In genomic region chr7:28375176-28375921, GRCm38 (mm10) we compare ENCODE assay signal across 8 mouse cellular contexts. TPM values are rescaled to one million over a fixed set of nuclear protein-coding genes. Genes with fewer than 3 reads are reported as not detected.
DNase-seq lines count a peak whose midpoint lies in the region; ATAC-seq lines count a peak whose summit lies in the region.

No protein-coding gene starts in this region.

- H3K4me2 ChIP-seq in forebrain, embryonic 15.5 days (replicated peaks), result peak overlapping the region; percentile 57

- WGBS in forebrain, embryonic 15.5 days, result 1% methylated on average over 35 of the region's 36 CpGs

- H3K9ac ChIP-seq in forebrain, embryonic 15.5 days (replicated peaks), result peak overlapping the region; percentile 51

- ATAC-seq in forebrain, embryonic 15.5 days (replicated peaks), result peak; percentile 38

- peak overlapping the region; percentile 43 for H3K4me3 ChIP-seq in forebrain, embryonic 15.5 days

- peaks cover 60% of the 10 kb centered on the region for H3K4me1 ChIP-seq in forebrain, embryonic 15.5 days

- peak; percentile 92 for DNase-seq in MEL-GATA-1-ER (ENCODE audit: extremely low read depth, low read depth)
- peak; percentile 69 to 70 for DNase-seq in cerebellum, adult 18-20 months
- peak; percentile 94 for DNase-seq in heart, postnatal 4 days
- DNase-seq in layer of hippocampus, postnatal 10 days (ENCODE audit: low spot score in 2 of 2), result peak; percentile 71 to 80
- DNase-seq in lung, postnatal 14 days, result peak; percentile 95
- DNase-seq in ovary, postnatal 14 days (ENCODE audit: low spot score), result peak; percentile 77
- peak; percentile 98 for DNase-seq in thymus, postnatal 14 days

- H3K36me3 ChIP-seq in forebrain, embryonic 15.5 days, result no peaks in the 10 kb centered on the region

- H3K9me3 ChIP-seq in forebrain, embryonic 15.5 days, result no peaks in the 10 kb centered on the region

- H3K27ac ChIP-seq in forebrain, embryonic 15.5 days (replicated peaks), result peak overlapping the region; percentile 95

- H3K27me3 ChIP-seq in forebrain, embryonic 15.5 days, result no peaks in the 10 kb centered on the region

RNA-seq across cellular contexts. Expression of gene Plekhg2, which starts 3.0 kb away (rescaled TPM):
- 42.8 and 47.8 TPM in 2 replicates for polyA plus RNA-seq in forebrain, embryonic 15.5 days (2015; fragmentation: Nextera tagmentation; extraction: Ambion mirVana)
- total RNA-seq in heart, postnatal 4 days (2021), result 10 to 100 TPM; 42.1 to 42.9 TPM
- 10 to 100 TPM; 13.5 to 13.6 TPM for total RNA-seq in layer of hippocampus, postnatal 10 days (2021)

RNA-seq across cellular contexts. Expression of gene Zfp36, which starts 4.7 kb away (rescaled TPM):
- 5.6 and 5.7 TPM in 2 replicates for polyA plus RNA-seq in forebrain, embryonic 15.5 days (2015; fragmentation: Nextera tagmentation; extraction: Ambion mirVana)
- total RNA-seq in heart, postnatal 4 days (2021), result 10 to 100 TPM; 12.7 to 12.9 TPM
- 1 to 10 TPM; 3.4 to 3.9 TPM for total RNA-seq in layer of hippocampus, postnatal 10 days (2021)

RNA-seq across cellular contexts. Expression of gene Med29, which starts 17.2 kb away (rescaled TPM):
- 44.6 and 46.9 TPM in 2 replicates for polyA plus RNA-seq in forebrain, embryonic 15.5 days (2015; fragmentation: Nextera tagmentation; extraction: Ambion mirVana)
- 10 to 100 TPM; 22.9 to 24.5 TPM for total RNA-seq in heart, postnatal 4 days (2021)
- total RNA-seq in layer of hippocampus, postnatal 10 days (2021), result 10 to 100 TPM; 20.5 to 20.9 TPM

RNA-seq across cellular contexts. Expression of gene Paf1, which starts 17.4 kb away (rescaled TPM):
- polyA plus RNA-seq in forebrain, embryonic 15.5 days (2015; fragmentation: Nextera tagmentation; extraction: Ambion mirVana), result 98.0 and 106 TPM in 2 replicates
- total RNA-seq in heart, postnatal 4 days (2021), result 10 to 100 TPM; 50.1 to 53.5 TPM
- 10 to 100 TPM; 73.3 to 93.0 TPM for total RNA-seq in layer of hippocampus, postnatal 10 days (2021)

RNA-seq across cellular contexts. Expression of gene Rps16, which starts 24.9 kb away (rescaled TPM):
- polyA plus RNA-seq in forebrain, embryonic 15.5 days (2015; fragmentation: Nextera tagmentation; extraction: Ambion mirVana), result 514 and 544 TPM in 2 replicates
- 1,000 to 10,000 TPM in 1 of 2 experiments, 100 to 1,000 TPM in 1; 972 to 1,025 TPM for total RNA-seq in heart, postnatal 4 days (2021)
- 100 to 1,000 TPM; 563 to 624 TPM for total RNA-seq in layer of hippocampus, postnatal 10 days (2021)

Comparison
In these comparisons a context has a peak if more than half of its experiments do, and no peak if none do; other contexts are left out.
1. Peak in every context shown above with its lines: DNase-seq, ATAC-seq, H3K4me3 ChIP-seq and H3K27ac ChIP-seq.